In the genomic region with DNA sequence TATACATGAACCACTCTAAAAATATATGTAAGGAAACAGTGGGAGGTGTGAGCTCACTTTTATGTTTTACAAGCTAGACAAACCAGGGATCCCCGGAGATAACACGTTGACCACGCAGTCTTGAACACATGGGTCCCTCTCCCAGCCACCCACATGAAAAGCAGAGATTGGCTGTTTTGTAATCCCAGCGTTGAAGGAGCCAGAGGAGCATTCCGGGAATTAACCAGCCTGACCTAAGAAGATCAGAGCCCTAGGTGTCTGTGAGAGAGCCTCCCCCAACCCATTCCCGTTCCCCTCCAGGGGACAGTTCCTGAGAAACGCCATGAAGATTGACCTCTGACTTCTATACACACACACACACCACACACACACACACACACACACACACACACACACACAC, we compare ENCODE assay signal across 8 mouse cellular contexts. TPM values are rescaled to one million over a fixed set of nuclear protein-coding genes. Genes with fewer than 3 reads are reported as not detected.
DNase-seq lines count a peak whose midpoint lies in the region; ATAC-seq and TF ChIP-seq lines count a peak whose summit lies in the region.
"Had no signal": no experiment of that assay in that cellular context is flagged by ENCODE, and none has a peak within 500 bp of the region (broad histone marks: within the 10 kb centered on the region; RNA-seq: fewer than 3 reads in every experiment).

No protein-coding gene starts in this region.

- TF ChIP-seq CTCF in lung, adult 2 months (IDR thresholded peaks at IDR 0.05; ENCODE audit: insufficient read depth, low read length) = no peak

- no peaks in the 10 kb centered on the region for H3K9me3 ChIP-seq in lung, embryonic 16.5 days (ENCODE audit: control insufficient read depth, low read length)
- no peaks in the 10 kb centered on the region for H3K9me3 ChIP-seq in embryonic facial prominence, embryonic 14.5 days (ENCODE audit: control insufficient read depth, low read length)
- H3K9me3 ChIP-seq in limb, embryonic 10.5 days (replicated peaks) = no peaks in the 10 kb centered on the region
- H3K9me3 ChIP-seq in stomach, embryonic 14.5 days (ENCODE audit: control insufficient read depth, low read depth, low read length) = no peaks in the 10 kb centered on the region

- peaks cover 23% of the 10 kb centered on the region for H3K4me1 ChIP-seq in lung, embryonic 16.5 days (replicated peaks; ENCODE audit: control insufficient read depth, insufficient read depth, low read length)
- no peaks in the 10 kb centered on the region; the same call in 1 of the 2 replicates for H3K4me1 ChIP-seq in lung, adult 2 months (ENCODE audit: control insufficient read depth, insufficient read depth, low read length)
- peaks cover 11% of the 10 kb centered on the region for H3K4me1 ChIP-seq in embryonic facial prominence, embryonic 14.5 days (ENCODE audit: control insufficient read depth, insufficient read depth, low read length)
- H3K4me1 ChIP-seq in limb, embryonic 10.5 days = peaks cover 31% of the 10 kb centered on the region
- H3K4me1 ChIP-seq in stomach, embryonic 14.5 days (ENCODE audit: control insufficient read depth, insufficient read depth, low read length) = peaks cover 10% of the 10 kb centered on the region; the same call in 1 of the 2 replicates

- peaks cover 27% of the 10 kb centered on the region for H3K27me3 ChIP-seq in lung, embryonic 16.5 days (ENCODE audit: control insufficient read depth, insufficient read depth, low read depth, low read length)
- H3K27me3 ChIP-seq in embryonic facial prominence, embryonic 14.5 days (replicated peaks; ENCODE audit: control insufficient read depth, insufficient read depth, low read length) = peaks cover 36% of the 10 kb centered on the region
- H3K27me3 ChIP-seq in limb, embryonic 10.5 days (ENCODE audit: low read depth, poor library complexity, severe bottlenecking) = peaks cover 45% of the 10 kb centered on the region
- peaks cover 16% of the 10 kb centered on the region for H3K27me3 ChIP-seq in stomach, embryonic 14.5 days (ENCODE audit: control insufficient read depth, insufficient read depth, low read length)

- H3K4me3 ChIP-seq in lung, embryonic 16.5 days (ENCODE audit: low read length) = peak overlapping the region; percentile 60
- no peak overlapping the region for H3K4me3 ChIP-seq in lung, adult 2 months (replicated peaks; ENCODE audit: extremely low read depth, low read depth, low read length)
- peak overlapping the region; percentile 52 for H3K4me3 ChIP-seq in embryonic facial prominence, embryonic 14.5 days (ENCODE audit: low read depth, low read length)
- peak overlapping the region; percentile 65 for H3K4me3 ChIP-seq in limb, embryonic 10.5 days
- peak overlapping the region; percentile 50 for H3K4me3 ChIP-seq in stomach, embryonic 14.5 days (ENCODE audit: low read depth, low read length)

- no peaks in the 10 kb centered on the region for H3K36me3 ChIP-seq in lung, embryonic 16.5 days (ENCODE audit: control insufficient read depth, insufficient read depth, low read length)
- H3K36me3 ChIP-seq in embryonic facial prominence, embryonic 14.5 days (ENCODE audit: control insufficient read depth, insufficient read depth, low read length) = no peaks in the 10 kb centered on the region
- H3K36me3 ChIP-seq in limb, embryonic 10.5 days = no peaks in the 10 kb centered on the region
- H3K36me3 ChIP-seq in stomach, embryonic 14.5 days (ENCODE audit: control insufficient read depth, insufficient read depth, low read length) = no peaks in the 10 kb centered on the region

- H3K4me2 ChIP-seq in lung, embryonic 16.5 days (ENCODE audit: low read depth, low read length) = peak overlapping the region; percentile 98
- H3K4me2 ChIP-seq in embryonic facial prominence, embryonic 14.5 days (ENCODE audit: low read depth, low read length) = peak overlapping the region; percentile 94
- peak overlapping the region; percentile 99 for H3K4me2 ChIP-seq in stomach, embryonic 14.5 days (replicated peaks; ENCODE audit: low read depth, low read length)

- WGBS in lung, embryonic 16.5 days = 1% methylated on average over 7 of the region's 7 CpGs
- WGBS in lung, adult 2 months = 3% methylated on average over 7 of the region's 7 CpGs
- 4% methylated on average over 6 of the region's 7 CpGs for WGBS in embryonic facial prominence, embryonic 14.5 days
- WGBS in limb, embryonic 10.5 days = 3% methylated on average over 7 of the region's 7 CpGs
- 2% methylated on average over 7 of the region's 7 CpGs for WGBS in stomach, embryonic 14.5 days

- no peak for TF ChIP-seq POLR2A in lung, adult 2 months (IDR thresholded peaks at IDR 0.05; ENCODE audit: borderline replicate concordance, extremely low read depth, low read depth, low read length)

- no peak for ATAC-seq in lung, embryonic 16.5 days (ENCODE audit: low read depth)
- no peak for ATAC-seq in embryonic facial prominence, embryonic 14.5 days (ENCODE audit: low read depth)
- no peak for ATAC-seq in stomach, embryonic 14.5 days (ENCODE audit: insufficient number of reproducible peaks, insufficient read depth, low FRiP score, low read depth)
- ATAC-seq in activated CD4-positive, CD25-positive, alpha-beta regulatory T cell, adult 4 months = no peak

- no peak overlapping the region for H3K27ac ChIP-seq in lung, embryonic 16.5 days (ENCODE audit: low read length)
- H3K27ac ChIP-seq in embryonic facial prominence, embryonic 14.5 days (replicated peaks; ENCODE audit: low read depth, low read length) = no peak overlapping the region
- peak overlapping the region; percentile 91 for H3K27ac ChIP-seq in limb, embryonic 10.5 days
- H3K27ac ChIP-seq in stomach, embryonic 14.5 days (ENCODE audit: low read length) = no peak overlapping the region

- peak overlapping the region; percentile 68 for H3K9ac ChIP-seq in lung, embryonic 16.5 days (ENCODE audit: low read length)
- no peak overlapping the region for H3K9ac ChIP-seq in embryonic facial prominence, embryonic 14.5 days (ENCODE audit: low read depth, low read length)
- no peak overlapping the region for H3K9ac ChIP-seq in stomach, embryonic 14.5 days (replicated peaks; ENCODE audit: low read depth, low read length)

- DNase-seq in lung, adult 2 months = no peak
- no peak for DNase-seq in embryonic facial prominence, embryonic 14.5 days (ENCODE audit: low spot score)
- no peak for DNase-seq in limb, embryonic 10.5 days (ENCODE audit: low spot score)
- no peak for DNase-seq in ovary, adult 18-20 months (ENCODE audit: low spot score)

RNA-seq across cellular contexts. Expression of gene Cdc20b, which starts 3.6 kb away (rescaled TPM):
- polyA plus RNA-seq in lung, embryonic 16.5 days (2015; fragmentation: Nextera tagmentation; extraction: Ambion mirVana) = 4.6 and 5.4 TPM in 2 replicates
- polyA plus RNA-seq in lung, adult 2 months (2012; rRNA removed) = 0.27 and 0.54 TPM in 2 replicates
- polyA plus RNA-seq in embryonic facial prominence, embryonic 14.5 days (2014; fragmentation: Nextera tagmentation; extraction: Ambion mirVana) = 0.46 and 2.0 TPM in 2 replicates
- polyA plus RNA-seq in limb, embryonic 10.5 days (2016; fragmentation: Nextera tagmentation; extraction: Ambion mirVana) = not detected in 2 replicates
- not detected in 2 replicates for polyA plus RNA-seq in stomach, embryonic 14.5 days (2014; fragmentation: Nextera tagmentation; extraction: Ambion mirVana)
- under 1 TPM in 1 of 2 experiments, not detected in 1; 0.25 TPM for polyA plus RNA-seq in activated CD4-positive, CD25-positive, alpha-beta regulatory T cell, adult 4 months (2017; shearing (Covaris generic))

RNA-seq across cellular contexts. Expression of gene Gpx8, which starts 14.9 kb away (rescaled TPM):
- 169 and 172 TPM in 2 replicates for polyA plus RNA-seq in lung, embryonic 16.5 days (2015; fragmentation: Nextera tagmentation; extraction: Ambion mirVana)
- 6.8 and 10.6 TPM in 2 replicates for polyA plus RNA-seq in lung, adult 2 months (2012; rRNA removed)
- polyA plus RNA-seq in embryonic facial prominence, embryonic 14.5 days (2014; fragmentation: Nextera tagmentation; extraction: Ambion mirVana) = 210 and 222 TPM in 2 replicates
- 87.5 and 98.7 TPM in 2 replicates for polyA plus RNA-seq in limb, embryonic 10.5 days (2016; fragmentation: Nextera tagmentation; extraction: Ambion mirVana)
- polyA plus RNA-seq in stomach, embryonic 14.5 days (2014; fragmentation: Nextera tagmentation; extraction: Ambion mirVana) = 164 and 166 TPM in 2 replicates
- not detected for polyA plus RNA-seq in activated CD4-positive, CD25-positive, alpha-beta regulatory T cell, adult 4 months (2017; shearing (Covaris generic))

RNA-seq across cellular contexts. Expression of gene Mcidas, which starts 37.7 kb away (rescaled TPM):
- 9.3 and 9.9 TPM in 2 replicates for polyA plus RNA-seq in lung, embryonic 16.5 days (2015; fragmentation: Nextera tagmentation; extraction: Ambion mirVana)
- 0.47 and 0.66 TPM in 2 replicates for polyA plus RNA-seq in lung, adult 2 months (2012; rRNA removed)
- polyA plus RNA-seq in embryonic facial prominence, embryonic 14.5 days (2014; fragmentation: Nextera tagmentation; extraction: Ambion mirVana) = 1.8 and 4.1 TPM in 2 replicates
- polyA plus RNA-seq in limb, embryonic 10.5 days (2016; fragmentation: Nextera tagmentation; extraction: Ambion mirVana) = not detected in 2 replicates
- polyA plus RNA-seq in stomach, embryonic 14.5 days (2014; fragmentation: Nextera tagmentation; extraction: Ambion mirVana) = 0.17 TPM in 2 replicates
- polyA plus RNA-seq in activated CD4-positive, CD25-positive, alpha-beta regulatory T cell, adult 4 months (2017; shearing (Covaris generic)) = under 1 TPM in 1 of 2 experiments, not detected in 1; 0.13 TPM
- polyA plus RNA-seq: large intestine, adult 2 months had no signal

RNA-seq across cellular contexts. Expression of gene Ccno, which starts 43.7 kb away (rescaled TPM):
- polyA plus RNA-seq in lung, embryonic 16.5 days (2015; fragmentation: Nextera tagmentation; extraction: Ambion mirVana) = 15.3 and 16.7 TPM in 2 replicates
- 5.9 and 8.4 TPM in 2 replicates for polyA plus RNA-seq in lung, adult 2 months (2012; rRNA removed)
- 4.1 and 9.0 TPM in 2 replicates for polyA plus RNA-seq in embryonic facial prominence, embryonic 14.5 days (2014; fragmentation: Nextera tagmentation; extraction: Ambion mirVana)
- polyA plus RNA-seq in limb, embryonic 10.5 days (2016; fragmentation: Nextera tagmentation; extraction: Ambion mirVana) = 0.20 TPM in 1 of 2 replicates, not detected in the other
- 0.35 and 0.67 TPM in 2 replicates for polyA plus RNA-seq in stomach, embryonic 14.5 days (2014; fragmentation: Nextera tagmentation; extraction: Ambion mirVana)
- not detected for polyA plus RNA-seq in activated CD4-positive, CD25-positive, alpha-beta regulatory T cell, adult 4 months (2017; shearing (Covaris generic))
